Mouse (Mus musculus) stomach, postnatal 0 days (tissue): ENCODE measurements around the gene Wwox. TPM values are rescaled to one million over a fixed set of nuclear protein-coding genes. Genes with fewer than 3 reads are reported as not detected.

Experiments
- ATAC-seq: fragments of 200-750 bp; cut with Nextera tagmentation; 2 replicates; pipeline ENCODE4 v1.8.0; 2017; ENCODE audit not compliant: low FRiP score, low TSS enrichment
- DNase-seq: peaks from one replicate; pipeline ENCODE4 v3.0.0-alpha.2; 2016; ENCODE audit warnings: low spot score
- H3K27ac ChIP-seq: fragments of 300-500 bp; sonication (generic); replicated peaks from 2 replicates; pipeline ENCODE4 v1.5.1; 2014; ENCODE audit warnings: mild to moderate bottlenecking, control low read depth
- H3K27me3 ChIP-seq: fragments of 300-500 bp; sonication (generic); 2 replicates; pipeline ENCODE4 v1.6.1; 2014; ENCODE audit warnings: low read length; ENCODE audit not compliant: control insufficient read depth, insufficient read depth
- H3K36me3 ChIP-seq: fragments of 300-500 bp; sonication (generic); 2 replicates; pipeline ENCODE4 v1.6.1; 2014; ENCODE audit warnings: low read length, mixed read lengths; ENCODE audit not compliant: control insufficient read depth, insufficient read depth
- H3K4me1 ChIP-seq: fragments of 300-500 bp; sonication (generic); replicated peaks from 2 replicates; pipeline ENCODE4 v1.6.1; 2014; ENCODE audit warnings: antibody characterized with exemption; ENCODE audit not compliant: control insufficient read depth, insufficient read depth
- H3K4me2 ChIP-seq: fragments of 300-500 bp; sonication (generic); replicated peaks from 2 replicates; pipeline ENCODE4 v1.6.1; 2014; ENCODE audit warnings: low read depth, mild to moderate bottlenecking, control low read depth, moderate library complexity
- H3K4me3 ChIP-seq: fragments of 300-500 bp; sonication (generic); 2 replicates; pipeline ENCODE4 v1.5.1; 2014; ENCODE audit warnings: low read depth, low read length, control low read depth
- H3K9ac ChIP-seq: fragments of 300-500 bp; sonication (generic); 2 replicates; pipeline ENCODE4 v1.6.1; 2014; ENCODE audit warnings: mild to moderate bottlenecking, low read length, control low read depth, mixed read lengths
- H3K9me3 ChIP-seq: fragments of 300-500 bp; sonication (generic); 2 replicates; pipeline ENCODE4 v1.6.1; 2016; ENCODE audit warnings: low read length; ENCODE audit not compliant: control insufficient read depth
- CTCF ChIP-seq: IDR thresholded peaks from 2 replicates; pipeline ENCODE4 v1.5.1; 2016; ENCODE audit warnings: antibody characterized with exemption, low read depth, mild to moderate bottlenecking, moderate library complexity
- EP300 ChIP-seq: optimal IDR thresholded peaks from 2 replicates; pipeline ENCODE3; 2016; ENCODE audit warnings: antibody characterized with exemption
- WGBS: fragments of 180-500 bp; shearing (Covaris S2); extraction: QIAGEN DNeasy Blood & Tissue Kit; methylation state at CpG from one replicate; pipeline ENCODE4 v1.1.7; 2014; 5-methylcytosine and 5-hydroxymethylcytosine counted together
- polyA plus RNA-seq: library from polyadenylated mRNA; unstranded; fragments of >200 nt; fragmentation: Nextera tagmentation; extraction: Ambion mirVana; gene quantifications from 2 replicates; pipeline ENCODE4 v1.2.1, GENCODE M21; 2015

Wwox gene
- polyA plus RNA-seq, 1 experiment from 2014 or later = 9.2 TPM

GRCm38 (mm10) chr8:115150446-115151109 lies 711.1 kb downstream of the Wwox start:
- DNase-seq (peak; percentile 26), ATAC-seq (no peak)
- Histone ChIP-seq H3K27ac (no peak overlapping the region), H3K27me3 (no peaks in the 10 kb centered on the region), H3K9me3 (no peaks in the 10 kb centered on the region), H3K4me3 (no peak overlapping the region), H3K9ac (no peak overlapping the region), H3K36me3 (no peaks in the 10 kb centered on the region), H3K4me2 (no peak overlapping the region), H3K4me1 (no peaks in the 10 kb centered on the region)
- 48% methylated on average over 24 of the region's 24 CpGs for WGBS
- no peak for TF ChIP-seq CTCF
- TF ChIP-seq EP300 = no peak

- Histone ChIP-seq H3K36me3 (no peaks in the 10 kb centered on the region), H3K9me3 (no peaks in the 10 kb centered on the region), H3K27ac (no peak overlapping the region), H3K27me3 (no peaks in the 10 kb centered on the region), H3K4me3 (no peak overlapping the region), H3K4me1 (no peaks in the 10 kb centered on the region), H3K4me2 (no peak overlapping the region), H3K9ac (no peak overlapping the region)
- TF ChIP-seq EP300 = no peak
- no peak for TF ChIP-seq CTCF
- ATAC-seq (no peak), DNase-seq (no peak)
- 33% methylated on average over 6 of the region's 6 CpGs for WGBS
These were observed 712.0 kb downstream of the Wwox start for GRCm38 (mm10) chr8:115151416-115151815.

- no peak for DNase-seq
These were observed 714.6 kb downstream of the Wwox start for GRCm38 (mm10) chr8:115154096-115154495.

GRCm38 (mm10) chr8:115156142-115156541 lies 716.7 kb downstream of the Wwox start:
- ATAC-seq = 0 out of 2 replicates have a peak, but pooled peaks have one; percentile 28
- 51% methylated on average over 8 of the region's 8 CpGs for WGBS

More at GRCm38 (mm10) chr8:115154096-115154495, 714.6 kb downstream of the Wwox start:
- no peak for ATAC-seq
- Histone ChIP-seq H3K36me3 (no peaks in the 10 kb centered on the region), H3K4me3 (no peak overlapping the region), H3K9ac (no peak overlapping the region), H3K9me3 (no peaks in the 10 kb centered on the region), H3K27ac (no peak overlapping the region), H3K27me3 (no peaks in the 10 kb centered on the region), H3K4me1 (no peaks in the 10 kb centered on the region), H3K4me2 (no peak overlapping the region)
- TF ChIP-seq EP300 (no peak), CTCF (no peak)
- 79% methylated on average over 10 of the region's 10 CpGs for WGBS

GRCm38 (mm10) chr8:115157977-115158720 lies 718.7 kb downstream of the Wwox start:
- H3K9ac ChIP-seq = no peak overlapping the region
- TF ChIP-seq CTCF (no peak), EP300 (no peak)
- no peak overlapping the region for H3K4me3 ChIP-seq
- H3K36me3 ChIP-seq = no peaks in the 10 kb centered on the region
- H3K27ac ChIP-seq = no peak overlapping the region
- H3K4me2 ChIP-seq = peak overlapping the region; percentile 59; the same call in 1 of the 2 replicates
- 59% methylated on average over 12 of the region's 12 CpGs for WGBS
- H3K27me3 ChIP-seq = no peaks in the 10 kb centered on the region
- H3K9me3 ChIP-seq = no peaks in the 10 kb centered on the region
- ATAC-seq (no peak), DNase-seq (no peak)
- H3K4me1 ChIP-seq = no peaks in the 10 kb centered on the region

More at GRCm38 (mm10) chr8:115156142-115156541, 716.7 kb downstream of the Wwox start:
- H3K9ac ChIP-seq = no peak overlapping the region
- no peak for DNase-seq
- no peak overlapping the region for H3K4me3 ChIP-seq
- no peaks in the 10 kb centered on the region for H3K36me3 ChIP-seq
- H3K27ac ChIP-seq = no peak overlapping the region
- no peak overlapping the region for H3K4me2 ChIP-seq
- TF ChIP-seq CTCF = no peak
- no peak for TF ChIP-seq EP300
- H3K9me3 ChIP-seq = no peaks in the 10 kb centered on the region
- H3K27me3 ChIP-seq = no peaks in the 10 kb centered on the region
- no peaks in the 10 kb centered on the region for H3K4me1 ChIP-seq

GRCm38 (mm10) chr8:115158721-115159111 lies 719.3 kb downstream of the Wwox start:
- H3K27me3 ChIP-seq = no peaks in the 10 kb centered on the region
- no peaks in the 10 kb centered on the region for H3K9me3 ChIP-seq
- ATAC-seq (0 out of 2 replicates have a peak, but pooled peaks have one; percentile 36), DNase-seq (no peak)
- 0 out of 2 replicates have a peak overlapping the region, but pooled peaks have one; percentile 24 for H3K27ac ChIP-seq
- peak overlapping the region; percentile 34 for H3K4me3 ChIP-seq
- TF ChIP-seq EP300 (no peak), CTCF (no peak)
- H3K4me2 ChIP-seq = peak overlapping the region; percentile 59
- H3K4me1 ChIP-seq = no peaks in the 10 kb centered on the region
- no peaks in the 10 kb centered on the region for H3K36me3 ChIP-seq
- 10% methylated on average over 8 of the region's 8 CpGs for WGBS
- H3K9ac ChIP-seq = no peak overlapping the region
